Mouse (Mus musculus) stomach, postnatal 0 days (tissue): ENCODE data around the gene Pltp. TPM values are rescaled to one million over a fixed set of nuclear protein-coding genes. Genes with fewer than 3 reads are reported as not detected.

Source experiments
- ATAC-seq: fragments of 200-750 bp; cut with Nextera tagmentation; 2 replicates; pipeline ENCODE4 v1.8.0; 2017; ENCODE audit not compliant: low FRiP score, low TSS enrichment
- DNase-seq: peaks from one replicate; pipeline ENCODE4 v3.0.0-alpha.2; 2016; ENCODE audit warnings: low spot score
- H3K27ac ChIP-seq: fragments of 300-500 bp; sonication (generic); replicated peaks from 2 replicates; pipeline ENCODE4 v1.5.1; 2014; ENCODE audit warnings: mild to moderate bottlenecking, control low read depth
- H3K27me3 ChIP-seq: fragments of 300-500 bp; sonication (generic); 2 replicates; pipeline ENCODE4 v1.6.1; 2014; ENCODE audit warnings: low read length; ENCODE audit not compliant: control insufficient read depth, insufficient read depth
- H3K36me3 ChIP-seq: fragments of 300-500 bp; sonication (generic); 2 replicates; pipeline ENCODE4 v1.6.1; 2014; ENCODE audit warnings: low read length, mixed read lengths; ENCODE audit not compliant: control insufficient read depth, insufficient read depth
- H3K4me1 ChIP-seq: fragments of 300-500 bp; sonication (generic); replicated peaks from 2 replicates; pipeline ENCODE4 v1.6.1; 2014; ENCODE audit warnings: antibody characterized with exemption; ENCODE audit not compliant: control insufficient read depth, insufficient read depth
- H3K4me2 ChIP-seq: fragments of 300-500 bp; sonication (generic); replicated peaks from 2 replicates; pipeline ENCODE4 v1.6.1; 2014; ENCODE audit warnings: low read depth, mild to moderate bottlenecking, control low read depth, moderate library complexity
- H3K4me3 ChIP-seq: fragments of 300-500 bp; sonication (generic); 2 replicates; pipeline ENCODE4 v1.5.1; 2014; ENCODE audit warnings: low read depth, low read length, control low read depth
- H3K9ac ChIP-seq: fragments of 300-500 bp; sonication (generic); 2 replicates; pipeline ENCODE4 v1.6.1; 2014; ENCODE audit warnings: mild to moderate bottlenecking, low read length, control low read depth, mixed read lengths
- H3K9me3 ChIP-seq: fragments of 300-500 bp; sonication (generic); 2 replicates; pipeline ENCODE4 v1.6.1; 2016; ENCODE audit warnings: low read length; ENCODE audit not compliant: control insufficient read depth
- CTCF ChIP-seq: IDR thresholded peaks from 2 replicates; pipeline ENCODE4 v1.5.1; 2016; ENCODE audit warnings: antibody characterized with exemption, low read depth, mild to moderate bottlenecking, moderate library complexity
- EP300 ChIP-seq: optimal IDR thresholded peaks from 2 replicates; pipeline ENCODE3; 2016; ENCODE audit warnings: antibody characterized with exemption
- WGBS: fragments of 180-500 bp; shearing (Covaris S2); extraction: QIAGEN DNeasy Blood & Tissue Kit; methylation state at CpG from one replicate; pipeline ENCODE4 v1.1.7; 2014; 5-methylcytosine and 5-hydroxymethylcytosine counted together
- polyA plus RNA-seq: library from polyadenylated mRNA; unstranded; fragments of >200 nt; fragmentation: Nextera tagmentation; extraction: Ambion mirVana; gene quantifications from 2 replicates; pipeline ENCODE4 v1.2.1, GENCODE M21; 2015

Pltp gene
- polyA plus RNA-seq, 1 experiment from 2014 or later: 42.7 TPM

DNA sequence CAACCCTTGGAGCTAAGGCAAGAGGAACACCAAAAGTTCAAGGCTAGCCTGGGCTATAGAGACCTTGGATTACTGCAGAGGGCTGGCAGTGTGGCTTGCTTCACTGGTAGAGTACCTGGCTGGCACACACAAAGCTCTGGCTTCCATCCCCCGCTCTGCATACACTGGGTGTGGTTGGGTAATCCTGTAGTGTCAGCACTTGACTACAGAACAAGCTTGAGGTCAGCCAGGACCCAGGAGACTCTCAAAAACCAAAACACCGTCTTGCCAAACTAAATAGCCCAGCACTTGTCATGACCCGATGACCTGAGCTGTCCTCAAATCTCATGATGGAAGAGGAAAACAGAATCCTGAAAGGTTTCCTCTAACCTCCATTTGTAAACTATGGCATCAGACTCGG is 67.1 kb downstream of the Pltp start:
- Histone ChIP-seq H3K4me1 (no peaks in the 10 kb centered on the region), H3K9ac (no peak overlapping the region), H3K9me3 (no peaks in the 10 kb centered on the region), H3K27ac (no peak overlapping the region), H3K4me2 (no peak overlapping the region), H3K36me3 (peaks cover 17% of the 10 kb centered on the region), H3K4me3 (no peak overlapping the region), H3K27me3 (no peaks in the 10 kb centered on the region)
- DNase-seq (no peak), ATAC-seq (no peak)
- no peak for TF ChIP-seq CTCF
- TF ChIP-seq EP300: no peak
- 54% methylated on average over 4 of the region's 4 CpGs for WGBS

Other genes with a start within 250 kb of the Pltp start
- not detected in 2 replicates for gene Wfdc6b, start 244.2 kb downstream of the Pltp start, polyA plus RNA-seq
- not detected in 2 replicates for gene Wfdc8, start 244.1 kb downstream of the Pltp start, polyA plus RNA-seq
- gene Wfdc16, start 218.9 kb downstream of the Pltp start, polyA plus RNA-seq: not detected in 2 replicates
- 12.2 and 12.6 TPM in 2 replicates for gene Wfdc10, start 201.7 kb downstream of the Pltp start, polyA plus RNA-seq
- gene Wfdc9, start 201.1 kb downstream of the Pltp start, polyA plus RNA-seq: 0.58 TPM in 1 of 2 replicates, not detected in the other
- not detected in 2 replicates for gene Wfdc11, start 183.6 kb downstream of the Pltp start, polyA plus RNA-seq
- 2.1 and 2.6 TPM in 2 replicates for gene Wfdc13, start 172.6 kb downstream of the Pltp start, polyA plus RNA-seq
- not detected in 2 replicates for gene Spint4, start 159.2 kb downstream of the Pltp start, polyA plus RNA-seq
- gene Spint5, start 142.4 kb downstream of the Pltp start, polyA plus RNA-seq: not detected in 2 replicates
- 1.4 TPM in 2 replicates for gene Wfdc3, start 111.8 kb downstream of the Pltp start, polyA plus RNA-seq
- gene Dnttip1, start 111.7 kb downstream of the Pltp start, polyA plus RNA-seq: 38.0 and 39.1 TPM in 2 replicates
- gene Ube2c, start 87.8 kb downstream of the Pltp start, polyA plus RNA-seq: 74.1 and 104 TPM in 2 replicates
- gene Tnnc2, start 77.7 kb downstream of the Pltp start, polyA plus RNA-seq: 7.0 and 8.5 TPM in 2 replicates
- 13.9 and 14.9 TPM in 2 replicates for gene Snx21, start 71.9 kb downstream of the Pltp start, polyA plus RNA-seq
- gene Acot8, start 52.8 kb downstream of the Pltp start, polyA plus RNA-seq: 39.4 and 43.8 TPM in 2 replicates
- 3.8 and 4.4 TPM in 2 replicates for gene Zswim3, start 52.6 kb downstream of the Pltp start, polyA plus RNA-seq
- 10.1 and 11.4 TPM in 2 replicates for gene Zswim1, start 35.0 kb downstream of the Pltp start, polyA plus RNA-seq
- gene Spata25, start 29.2 kb downstream of the Pltp start, polyA plus RNA-seq: not detected in 2 replicates
- gene Ctsa, start 24.8 kb downstream of the Pltp start, polyA plus RNA-seq: 107 and 114 TPM in 2 replicates
- gene Neurl2, start 24.3 kb downstream of the Pltp start, polyA plus RNA-seq: 4.6 and 5.3 TPM in 2 replicates
- 49.2 and 51.4 TPM in 2 replicates for gene Pcif1, start 21.6 kb upstream of the Pltp start, polyA plus RNA-seq
- gene Zfp335, start 54.0 kb upstream of the Pltp start, polyA plus RNA-seq: 3.7 and 4.3 TPM in 2 replicates
- 0.87 and 1.1 TPM in 2 replicates for gene Mmp9, start 83.1 kb upstream of the Pltp start, polyA plus RNA-seq
- gene Slc12a5, start 103.1 kb upstream of the Pltp start, polyA plus RNA-seq: 0.12 and 0.21 TPM in 2 replicates
- 17.3 and 17.9 TPM in 2 replicates for gene Ncoa5, start 177.2 kb upstream of the Pltp start, polyA plus RNA-seq
- 3.3 and 3.7 TPM in 2 replicates for gene Cd40, start 197.9 kb upstream of the Pltp start, polyA plus RNA-seq
- not detected in 2 replicates for gene 1700025C18Rik, start 233.0 kb upstream of the Pltp start, polyA plus RNA-seq